Mouse (Mus musculus): ENCODE results near the gene Gadd45b. TPM values are rescaled to one million over a fixed set of nuclear protein-coding genes. Genes with fewer than 3 reads are reported as not detected.

Gene Gadd45b
- total RNA-seq, 2 experiments from 2014 or later = 12.7 to 30.0 TPM

DNA sequence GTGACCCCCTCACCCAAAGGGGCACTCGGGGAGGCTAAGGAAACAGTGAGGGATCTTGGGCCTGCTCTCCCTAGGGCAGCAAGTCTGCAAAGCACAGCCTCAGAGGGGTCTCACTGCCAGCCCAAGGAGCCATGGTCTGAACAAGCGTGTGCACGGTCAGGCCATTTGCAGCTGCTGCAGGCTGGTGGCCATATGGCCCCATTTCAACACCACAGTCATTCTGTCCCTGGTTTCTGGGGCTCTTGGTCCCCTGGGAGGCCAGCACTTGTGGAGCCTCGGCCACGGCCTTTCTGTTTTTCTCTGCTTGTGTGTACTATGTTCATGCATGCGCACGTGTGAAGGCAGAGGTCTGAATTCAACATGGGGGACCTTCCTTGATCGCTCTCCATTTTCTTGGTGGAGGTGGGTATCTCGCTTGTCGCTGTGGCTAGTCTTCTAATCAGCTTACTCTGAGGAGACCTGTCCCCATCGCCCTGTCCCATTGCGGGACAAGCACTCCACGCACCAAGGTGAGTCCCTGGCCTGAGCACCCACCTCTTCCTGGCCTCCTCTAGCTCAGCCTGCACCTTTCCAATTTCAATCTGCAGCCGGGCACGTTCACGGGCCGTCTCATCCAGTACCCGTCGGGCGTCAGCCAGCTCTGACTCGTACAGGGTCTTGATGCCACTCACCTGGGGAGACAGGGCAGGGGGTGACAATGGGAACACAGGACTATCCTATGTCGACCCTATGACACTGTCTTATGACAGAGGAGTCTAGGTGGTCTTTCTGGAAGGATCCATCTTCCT, 20.3 kb upstream of the Gadd45b start:
- no peak for DNase-seq

DNA sequence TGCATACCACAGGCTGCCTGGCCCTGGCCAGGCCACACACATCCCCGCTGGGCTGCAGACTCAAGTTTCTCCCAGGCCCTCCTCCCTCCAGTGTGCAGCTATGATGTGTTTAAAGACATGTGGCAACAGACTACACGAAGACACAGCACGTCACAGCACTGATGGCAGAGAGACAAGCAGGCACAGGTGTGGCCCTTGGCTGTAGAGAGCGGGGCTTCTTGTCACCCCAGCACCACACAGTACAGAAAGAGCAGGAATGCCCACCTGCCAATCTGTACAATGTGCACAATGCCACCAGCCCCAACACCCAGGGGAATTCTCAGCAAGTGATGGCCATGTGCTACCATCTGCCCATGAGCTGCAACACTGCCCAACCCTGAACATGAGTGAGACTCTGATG, 18.5 kb upstream of the Gadd45b start:
- DNase-seq = no peak

DNA sequence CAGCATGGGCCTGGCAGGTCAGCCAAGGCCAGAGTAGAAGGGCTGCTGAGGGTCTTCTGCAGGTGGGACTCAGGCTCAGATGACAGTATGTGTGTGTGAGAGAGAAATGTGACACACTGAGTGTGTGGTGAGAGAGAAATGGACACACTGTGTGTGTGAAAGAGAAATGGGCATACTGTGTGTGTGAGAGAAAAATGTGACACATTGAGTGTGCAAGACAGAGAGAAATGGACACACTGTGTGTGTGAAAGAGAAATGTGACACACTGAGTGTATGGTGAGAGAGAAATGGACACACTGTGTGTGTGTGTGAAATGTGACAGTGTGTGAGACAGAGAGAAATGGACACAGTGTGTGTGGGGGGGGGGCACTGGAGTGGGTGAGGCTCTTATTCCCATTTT, 18.0 kb upstream of the Gadd45b start:
- DNase-seq = no peak

DNA sequence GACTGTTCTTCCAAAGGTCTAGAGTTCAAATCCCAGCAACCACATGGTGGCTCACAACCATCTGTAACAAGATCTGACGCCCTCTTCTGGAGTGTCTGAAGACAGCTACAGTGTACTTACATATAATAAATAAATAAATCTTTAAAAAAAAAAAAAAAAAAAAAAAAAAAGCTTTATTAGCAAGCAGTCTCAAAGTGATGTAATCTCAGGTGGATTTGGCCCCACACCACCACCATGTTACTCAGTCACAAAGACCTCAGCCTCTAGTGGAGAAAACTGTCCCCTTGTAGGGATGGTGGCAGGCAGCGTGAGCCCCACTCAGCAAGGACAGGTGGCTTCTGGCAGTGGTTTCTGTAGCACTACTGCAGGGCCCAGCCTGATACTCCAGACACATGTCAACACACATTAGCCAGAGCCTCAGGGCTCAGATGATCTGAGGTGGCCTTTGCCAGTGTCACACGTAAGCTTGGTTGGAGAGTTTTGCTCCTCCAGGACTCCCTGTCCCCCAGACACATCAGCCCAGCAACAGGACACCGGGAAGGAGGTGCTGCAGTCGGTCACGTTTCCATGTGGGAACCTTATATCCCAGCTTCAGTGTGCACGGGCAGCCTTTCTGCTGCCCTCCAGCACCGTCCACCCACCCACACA, 16.4 kb upstream of the Gadd45b start:
- peak; percentile 54 for DNase-seq

DNA sequence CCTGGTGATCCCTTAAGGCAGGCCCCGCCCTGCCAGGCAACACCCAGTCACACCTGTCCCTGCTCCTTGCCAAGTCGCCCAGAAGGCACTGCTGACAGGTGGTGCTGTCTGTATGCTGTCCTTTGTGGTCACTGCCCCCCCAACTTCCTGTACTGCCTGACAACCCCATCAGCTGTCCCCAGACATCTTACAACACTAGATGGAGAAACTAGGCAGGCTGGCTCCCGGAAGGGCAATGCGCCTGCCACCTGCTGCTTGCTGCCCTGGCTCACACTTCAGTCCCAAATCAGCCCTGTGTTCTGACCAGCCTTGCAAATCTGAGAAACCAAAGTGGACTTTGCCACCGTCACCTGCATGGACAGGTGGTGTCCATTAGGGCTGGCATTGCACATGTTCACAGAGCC, 15.6 kb upstream of the Gadd45b start:
- peak; percentile 57 for DNase-seq

DNA sequence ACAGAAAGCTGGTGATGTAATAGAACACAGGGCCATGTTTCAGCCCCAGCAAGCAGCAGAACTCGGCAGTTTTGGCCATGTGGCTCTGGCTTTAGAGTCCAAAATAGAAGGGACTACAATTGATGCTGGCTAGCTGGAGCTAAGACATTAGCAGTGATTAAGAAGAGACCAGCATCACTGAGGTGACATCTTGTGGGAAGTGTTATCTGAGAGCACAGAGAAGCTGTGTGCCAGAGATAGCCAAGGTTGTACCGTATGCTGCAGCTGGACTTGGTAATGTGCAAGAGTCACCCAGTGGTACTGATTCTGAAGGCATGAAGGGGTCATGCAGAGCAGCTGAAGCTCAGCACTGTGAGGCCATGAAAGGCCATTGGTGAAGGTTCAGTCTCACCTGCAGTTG, 14.6 kb upstream of the Gadd45b start:
- no peak for DNase-seq

DNA sequence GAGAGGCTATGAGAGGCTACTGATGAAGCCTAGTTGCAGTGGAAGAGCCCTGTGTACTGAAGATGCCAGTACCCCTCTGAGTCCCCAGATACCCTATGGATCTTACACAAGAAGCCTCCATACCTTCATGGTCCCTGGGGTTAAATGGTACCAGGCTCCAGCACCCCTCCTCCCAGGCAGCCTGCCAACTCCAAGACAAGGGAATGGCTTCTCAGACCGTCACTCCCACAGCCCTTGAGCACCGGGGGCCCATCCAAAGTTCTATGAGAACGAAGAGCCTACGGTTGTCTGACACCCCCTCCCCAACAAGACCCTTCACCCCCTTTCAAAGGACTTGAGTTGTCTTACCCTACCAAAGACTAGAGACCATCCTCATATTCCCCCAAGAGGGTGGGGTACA, 14.1 kb upstream of the Gadd45b start:
- no peak for DNase-seq

DNA sequence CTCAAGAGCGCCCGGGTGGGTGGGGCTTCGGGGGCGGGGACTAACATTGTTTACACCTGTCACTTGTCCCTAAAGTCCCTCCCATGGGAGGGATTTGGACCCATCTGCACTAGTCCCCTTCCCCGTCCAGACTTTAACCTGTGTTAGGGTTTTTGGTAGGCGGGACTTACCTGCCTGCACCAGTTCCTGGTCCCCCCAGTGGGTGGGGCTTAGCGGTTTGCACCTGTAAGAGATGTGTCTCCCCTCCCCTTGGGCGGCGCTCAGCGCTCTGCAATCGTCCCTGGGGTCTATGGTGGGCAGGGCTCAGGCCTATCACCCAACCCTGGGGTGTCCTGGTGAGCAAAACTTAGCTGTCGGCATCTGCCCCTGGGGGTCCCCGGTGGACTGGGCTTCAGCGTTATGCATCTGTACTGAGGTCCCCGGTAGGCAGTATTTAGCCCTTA, 12.5 kb upstream of the Gadd45b start:
- no peak for DNase-seq

DNA sequence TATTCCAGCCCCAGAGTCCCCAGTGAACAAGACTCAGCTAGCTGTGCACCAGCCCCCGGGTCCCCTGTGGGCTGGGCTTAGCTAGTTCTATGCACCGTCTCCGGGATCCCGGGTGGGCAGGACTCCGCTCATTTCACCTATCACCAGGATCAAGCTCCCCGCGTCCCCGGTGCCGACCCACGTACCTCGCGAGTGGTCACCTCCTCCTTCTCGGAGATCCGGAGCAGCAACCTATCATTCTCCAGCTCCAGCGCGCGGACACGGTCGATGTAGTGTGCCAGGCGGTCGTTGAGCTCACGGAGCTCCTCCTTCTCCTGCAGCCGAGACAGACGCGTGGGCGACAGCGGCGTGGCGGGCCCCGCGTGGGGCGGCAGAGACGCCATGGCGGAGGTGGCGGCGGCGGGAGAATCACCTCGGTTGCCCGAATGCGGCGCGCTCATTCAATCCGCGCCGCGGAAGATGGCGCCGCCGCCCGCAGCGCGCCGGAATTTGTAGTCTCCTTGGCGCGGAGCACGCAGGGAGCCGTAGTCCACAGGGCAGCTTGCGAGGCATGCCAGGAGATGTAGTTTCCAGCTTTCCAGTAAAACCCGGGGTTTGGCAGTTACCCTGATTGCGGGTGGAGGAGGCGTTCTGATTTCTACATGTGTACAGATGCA, 12.0 kb upstream of the Gadd45b start, which contains the start of gene Lmnb2:
Gene Lmnb2 (minus strand): TSS at position 467 of the 656 bp plus-strand sequence.
- DNase-seq = peak; percentile 66

DNA sequence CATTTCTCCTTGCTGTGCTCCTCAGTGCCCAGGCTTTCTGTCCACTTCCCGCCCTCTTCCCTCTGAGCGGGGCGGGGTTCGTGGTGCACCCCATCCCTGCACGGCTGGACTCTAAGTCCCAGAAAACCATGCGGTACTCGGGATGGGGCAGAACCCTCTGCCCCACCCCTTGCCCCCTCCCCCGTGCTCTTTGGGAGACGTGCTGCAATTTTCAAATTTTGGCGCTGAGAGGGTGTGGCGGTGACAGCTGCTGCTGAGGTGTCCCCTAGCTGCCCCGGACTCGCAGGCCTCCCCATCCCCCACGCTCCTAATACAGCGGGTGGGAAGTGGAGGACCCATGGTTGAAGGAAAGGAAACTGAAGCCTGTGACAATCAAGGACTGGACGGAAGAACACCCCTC, 8.0 kb upstream of the Gadd45b start:
- peak; percentile 44 for DNase-seq

DNA sequence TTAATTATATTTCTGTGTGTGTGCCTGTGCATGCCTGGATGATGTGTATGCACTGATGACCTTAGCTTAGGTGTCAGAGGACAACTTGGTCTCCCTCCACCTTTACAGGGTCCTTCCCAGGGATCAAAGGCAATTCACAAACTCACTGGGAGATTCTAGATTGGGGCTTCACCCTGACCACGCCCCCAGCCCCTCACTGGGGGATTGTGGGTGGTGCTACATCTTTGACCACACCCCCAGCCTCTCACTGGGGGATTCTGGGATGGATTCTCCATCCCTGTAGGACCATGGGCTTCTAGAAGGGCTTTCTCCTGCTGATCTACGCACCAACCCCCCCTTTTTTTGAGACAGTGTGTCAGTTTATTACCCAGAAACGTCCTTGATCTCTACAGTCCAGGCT, 4.4 kb upstream of the Gadd45b start:
- no peak for DNase-seq

DNA sequence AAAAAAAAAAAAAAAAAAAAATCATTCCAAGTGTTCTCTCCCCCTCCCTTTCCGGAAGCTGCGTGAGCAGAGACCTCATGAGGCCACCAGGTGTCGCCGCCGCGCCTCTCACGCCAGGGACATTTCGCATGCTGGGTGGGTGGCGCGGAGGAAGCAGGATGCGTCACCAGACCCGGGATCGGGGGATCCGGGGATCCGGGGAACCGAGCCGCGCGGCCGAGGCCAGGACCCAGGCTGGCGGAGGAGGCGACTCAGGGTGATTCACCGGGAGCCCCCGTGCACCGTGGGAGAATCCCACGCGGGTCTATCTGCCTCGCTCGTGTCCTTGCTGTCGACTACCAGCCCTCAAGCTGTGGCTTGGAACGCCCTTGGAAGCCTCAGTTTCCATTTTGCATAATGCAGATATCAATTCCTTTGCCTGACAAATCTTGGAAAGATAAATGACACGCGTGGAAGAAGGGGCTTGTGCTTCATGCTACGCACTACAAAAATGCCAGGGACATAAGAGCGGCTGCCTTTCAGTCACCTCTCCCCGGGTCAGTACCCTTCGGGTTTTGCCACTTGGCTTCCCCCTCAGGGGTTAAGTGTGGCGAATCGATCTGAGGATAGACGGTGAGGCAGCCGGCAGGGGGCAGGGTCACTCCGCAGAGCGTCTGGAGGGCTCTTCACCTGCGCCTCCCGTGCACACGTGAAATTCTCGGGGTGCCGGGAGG, 1.1 kb upstream of the Gadd45b start:
- peak; percentile 88 for DNase-seq

DNA sequence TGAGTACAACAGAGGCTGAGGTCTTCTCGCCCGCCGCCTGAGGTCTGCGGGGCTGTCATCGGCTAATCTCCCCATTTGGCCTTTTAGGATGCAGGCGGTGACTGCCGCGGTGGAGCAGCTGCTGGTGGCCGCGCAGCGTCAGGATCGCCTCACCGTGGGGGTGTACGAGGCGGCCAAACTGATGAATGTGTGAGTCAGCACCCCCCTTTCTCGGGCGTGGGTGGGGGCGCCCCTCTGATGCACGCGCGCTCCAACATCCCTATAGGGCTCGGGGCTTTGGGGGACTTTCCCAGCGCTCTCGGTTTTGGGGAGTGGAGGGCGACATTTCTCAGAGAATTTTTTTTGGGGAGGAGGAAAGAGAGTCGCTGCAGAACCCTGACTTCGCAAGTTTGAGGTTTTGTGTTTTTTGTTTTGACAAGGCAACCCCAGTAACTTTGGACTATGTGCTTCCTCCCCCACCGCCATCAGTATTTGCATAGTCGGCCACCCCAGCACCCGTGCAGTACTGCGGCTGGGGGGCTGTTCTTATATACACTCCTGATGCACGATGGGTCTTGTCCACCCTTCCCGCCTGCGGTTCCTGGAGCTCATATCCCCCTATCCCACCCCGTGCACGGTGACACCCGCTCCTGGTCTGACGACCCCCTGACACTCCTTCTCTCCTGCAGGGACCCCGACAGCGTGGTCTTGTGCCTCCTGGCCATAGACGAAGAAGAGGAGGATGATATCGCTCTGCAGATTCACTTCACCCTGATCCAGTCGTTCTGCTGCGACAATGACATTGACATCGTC, 684 bp downstream of the Gadd45b start:
- peak; percentile 63 for DNase-seq

DNA sequence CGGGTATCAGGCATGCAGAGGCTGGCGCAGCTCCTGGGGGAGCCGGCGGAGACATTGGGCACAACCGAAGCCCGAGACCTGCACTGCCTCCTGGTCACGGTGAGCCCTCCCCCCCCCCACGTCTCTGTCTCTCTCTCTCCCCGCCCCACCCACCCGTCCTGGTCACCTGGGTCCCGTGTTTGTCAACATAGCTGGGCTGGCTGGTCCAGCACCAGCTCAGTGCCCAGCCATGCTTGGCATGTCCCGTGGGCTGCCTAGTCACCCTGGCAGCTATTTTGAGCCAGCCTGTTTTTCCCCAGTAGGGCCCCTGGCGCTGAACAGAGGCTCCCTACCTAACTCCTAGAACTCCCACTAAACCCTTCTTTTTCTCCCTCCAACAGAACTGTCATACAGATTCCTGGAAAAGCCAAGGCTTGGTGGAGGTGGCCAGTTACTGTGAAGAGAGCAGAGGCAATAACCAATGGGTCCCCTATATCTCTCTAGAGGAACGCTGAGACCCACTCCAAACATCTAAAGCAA, 1.3 kb downstream of the Gadd45b start:
- peak; percentile 80 for DNase-seq

DNA sequence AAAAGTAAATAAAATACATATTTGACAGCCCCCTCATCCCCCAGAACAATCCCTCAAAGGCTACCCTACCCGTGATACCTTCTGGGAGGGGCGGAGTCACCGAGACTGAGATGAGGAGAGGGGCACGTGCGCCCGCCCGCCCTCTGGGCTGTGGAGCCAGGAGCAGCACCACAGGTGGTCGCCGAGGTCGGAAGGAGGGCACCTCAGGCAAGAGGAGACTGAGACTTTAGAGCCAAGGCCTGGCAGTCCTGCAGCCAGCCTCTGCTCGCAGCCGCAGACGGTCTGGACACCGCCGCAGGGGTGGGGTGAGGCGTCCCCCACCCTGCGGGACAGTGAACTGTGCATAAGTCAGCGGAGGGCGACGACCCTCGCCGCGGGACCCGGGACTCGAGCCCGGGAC, 1.8 kb downstream of the Gadd45b start:
- no peak for DNase-seq

DNA sequence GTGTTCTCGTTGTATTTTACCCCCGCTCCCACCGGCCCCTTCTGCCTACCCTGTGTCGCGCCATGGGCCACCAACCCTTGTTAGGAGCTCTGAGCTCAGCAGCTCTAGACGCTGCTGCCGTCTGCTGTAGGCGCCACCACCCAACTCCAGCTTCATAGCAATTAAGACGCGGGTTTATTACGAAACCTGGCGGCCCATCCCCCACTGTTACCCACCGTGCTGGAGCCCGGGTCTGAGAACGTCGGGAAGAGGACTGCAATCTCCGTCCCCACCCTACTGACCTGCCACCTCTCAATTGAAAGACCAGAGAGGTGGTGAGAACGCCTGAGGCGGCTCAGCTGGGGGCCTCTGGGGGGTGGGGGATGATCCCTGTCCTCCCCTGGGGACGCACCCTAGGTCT, 2.3 kb downstream of the Gadd45b start:
- no peak for DNase-seq

DNA sequence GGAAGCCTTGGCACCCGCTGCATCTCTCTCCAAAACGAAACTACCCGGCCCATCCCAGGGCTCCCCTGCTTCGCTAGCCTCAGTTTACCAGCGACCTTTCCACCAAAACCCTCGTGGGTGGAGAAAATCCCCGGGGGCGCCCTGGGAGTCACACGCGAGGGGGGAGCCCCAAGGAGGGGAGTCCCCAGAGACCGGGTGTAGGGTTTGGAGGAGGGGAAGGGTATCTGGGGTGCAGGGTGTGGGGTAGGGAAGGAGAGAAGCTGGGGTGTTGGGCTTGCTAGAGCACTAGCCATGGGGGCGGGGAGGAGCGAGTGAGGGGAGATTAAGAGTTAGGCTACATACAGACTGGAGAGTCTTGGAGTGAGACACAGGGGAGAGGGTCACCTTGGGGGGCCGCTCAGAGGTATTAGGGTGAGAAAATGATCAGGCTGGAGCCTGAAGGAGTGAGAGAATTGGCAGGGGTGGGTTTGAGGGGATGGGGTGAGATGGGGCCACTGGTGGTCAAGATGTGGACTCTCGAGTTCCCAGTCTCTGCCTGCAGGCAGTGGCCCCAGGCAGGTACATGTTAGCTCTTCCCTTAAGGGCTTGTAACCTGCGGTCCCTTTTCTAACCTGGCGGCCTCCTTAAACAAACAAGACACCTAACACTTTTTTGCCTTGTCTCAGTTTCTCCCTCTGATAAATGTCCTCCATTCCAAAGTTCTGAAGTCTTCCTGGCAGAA, 3.0 kb downstream of the Gadd45b start:
- no peak for DNase-seq

DNA sequence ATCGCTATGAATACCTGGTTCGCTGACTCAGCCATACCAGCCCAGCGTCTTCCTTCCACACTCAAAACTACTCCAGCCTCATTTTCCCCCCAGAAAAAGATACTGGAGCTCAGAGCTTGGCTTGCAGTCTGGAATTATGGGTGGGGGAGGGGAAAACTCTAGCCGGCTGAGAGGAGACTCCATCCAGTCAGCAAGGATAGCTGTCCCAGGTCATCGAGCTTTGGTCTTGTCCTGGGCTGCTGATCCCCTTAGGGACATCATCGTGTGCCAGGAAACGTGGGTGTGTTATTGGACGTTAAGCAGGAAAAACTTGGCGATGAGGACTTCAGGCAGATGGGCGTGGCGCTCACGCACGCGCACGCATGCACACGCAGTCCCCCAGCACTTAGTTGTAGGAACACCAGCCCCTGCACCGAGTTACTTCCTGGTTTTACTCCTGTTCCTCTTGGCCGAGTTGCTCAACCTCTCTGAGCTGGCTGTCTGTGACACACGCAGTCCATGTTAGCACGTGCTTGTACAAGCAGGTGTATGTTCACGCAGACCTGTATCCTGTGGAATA, 3.6 kb downstream of the Gadd45b start:
- peak; percentile 46 for DNase-seq

DNA sequence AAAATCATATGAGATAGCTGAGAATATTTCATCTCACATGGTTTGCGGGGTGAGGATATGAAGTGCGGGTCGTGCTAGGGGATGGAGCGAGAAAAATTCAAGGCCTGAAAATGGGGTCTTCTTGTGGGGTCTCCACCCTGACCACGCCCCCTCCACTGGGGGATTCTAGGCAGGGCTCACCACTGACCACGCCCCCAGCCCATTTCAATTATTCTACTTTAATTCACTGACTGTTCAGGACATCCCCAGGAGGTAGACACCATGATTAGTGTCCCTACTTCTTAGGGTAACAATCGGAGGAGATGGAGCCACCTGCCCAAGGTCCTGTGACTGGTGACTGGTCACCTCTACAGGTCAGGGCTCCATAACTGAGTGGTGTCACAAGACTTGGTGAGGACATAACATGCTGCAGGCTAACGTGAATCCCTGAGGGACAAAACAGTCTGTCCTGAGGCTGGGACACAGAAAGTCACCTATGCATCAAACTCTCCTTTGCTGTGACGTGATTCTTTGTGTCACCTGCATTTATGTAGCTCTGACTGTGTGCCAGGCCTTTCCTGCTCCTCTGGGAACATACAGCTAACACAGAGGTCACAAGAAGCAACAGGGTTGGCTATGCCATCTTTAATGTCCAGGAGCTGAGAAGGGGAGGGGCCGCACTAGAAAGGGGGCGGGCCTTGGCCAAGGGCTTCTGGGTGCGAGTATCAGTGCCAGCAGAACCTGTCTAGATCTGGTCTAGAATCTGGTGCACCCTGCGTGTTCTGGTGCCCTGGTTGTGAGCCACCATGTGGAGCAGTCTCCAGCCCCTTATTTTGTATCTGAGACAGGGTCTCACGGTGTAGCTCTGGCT, 4.5 kb downstream of the Gadd45b start:
- no peak for DNase-seq
